Comparison of ENCODE assay signal across 20 mouse cellular contexts in the genomic region with DNA sequence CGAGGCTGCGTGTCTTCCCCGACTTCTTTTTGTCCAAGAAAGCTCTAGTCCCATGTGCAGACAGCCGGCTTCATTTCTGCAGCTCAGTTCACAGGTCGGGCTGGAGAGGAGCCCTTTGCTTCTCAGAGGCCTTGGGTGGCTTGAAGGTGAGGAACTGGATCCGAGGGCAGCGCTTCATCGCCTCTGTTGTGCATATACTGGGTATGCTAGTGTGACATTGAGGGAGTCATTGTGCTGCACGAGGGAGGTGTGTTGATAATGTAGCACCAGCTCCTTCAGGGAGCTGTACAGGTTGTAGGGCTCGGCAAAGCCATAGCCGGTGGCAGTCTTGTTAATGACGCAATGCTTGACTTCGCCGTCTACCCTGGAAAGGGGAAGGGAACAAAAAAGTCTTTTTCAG.
"Had no signal": no experiment of that assay in that cellular context is flagged by ENCODE, and none has a peak within 500 bp of the region (broad histone marks: within the 10 kb centered on the region; RNA-seq: fewer than 3 reads in every experiment).

No protein-coding gene starts in this region.

- H3K4me1 ChIP-seq: limb, embryonic 12.5 days; limb, embryonic 15.5 days; midbrain, embryonic 12.5 days; midbrain, embryonic 15.5 days; neural tube, embryonic 13.5 days had no signal

- H3K9ac ChIP-seq: kidney, embryonic 15.5 days; limb, embryonic 12.5 days; limb, embryonic 15.5 days; liver, embryonic 14.5 days; liver, postnatal 0 days; lung, embryonic 14.5 days; midbrain, embryonic 12.5 days; midbrain, embryonic 15.5 days; neural tube, embryonic 13.5 days had no signal

- H3K27ac ChIP-seq: kidney, embryonic 15.5 days; limb, embryonic 12.5 days; limb, embryonic 15.5 days; liver, embryonic 14.5 days; macrophage; midbrain, embryonic 12.5 days; midbrain, embryonic 15.5 days; neural tube, embryonic 13.5 days had no signal

- ATAC-seq: liver, postnatal 0 days; lung, postnatal 0 days; midbrain, embryonic 15.5 days had no signal

- H3K27me3 ChIP-seq: kidney, embryonic 15.5 days; limb, embryonic 12.5 days; limb, embryonic 15.5 days; midbrain, embryonic 12.5 days; midbrain, embryonic 15.5 days; neural tube, embryonic 13.5 days had no signal

- H3K9me3 ChIP-seq: kidney, embryonic 15.5 days; limb, embryonic 12.5 days; limb, embryonic 15.5 days; midbrain, embryonic 12.5 days; midbrain, embryonic 15.5 days; neural tube, embryonic 13.5 days had no signal

- H3K4me2 ChIP-seq: kidney, embryonic 15.5 days; limb, embryonic 12.5 days; limb, embryonic 15.5 days; liver, embryonic 11.5 days; lung, embryonic 14.5 days; midbrain, embryonic 12.5 days; midbrain, embryonic 15.5 days; neural tube, embryonic 13.5 days had no signal

- H3K4me3 ChIP-seq: kidney, embryonic 15.5 days; limb, embryonic 12.5 days; limb, embryonic 15.5 days; midbrain, embryonic 12.5 days; midbrain, embryonic 15.5 days; myocyte; neural tube, embryonic 13.5 days had no signal

- DNase-seq: kidney, adult 8-10 months; kidney, postnatal 14 days; kidney, postnatal 4 days; left cerebral cortex, postnatal 4 days; liver, postnatal 0 days; lung, embryonic 14.5 days; thymus, adult 2 months; thymus, postnatal 14 days; thymus, postnatal 4 days had no signal
